Mouse (Mus musculus) urinary bladder, adult 2 months (tissue): Measurements from ENCODE around the gene Thpo. TPM values are rescaled to one million over a fixed set of nuclear protein-coding genes. Genes with fewer than 3 reads are reported as not detected.

ENCODE experiments used
- DNase-seq: peaks from one replicate; pipeline ENCODE4 v3.0.0; 2022; ENCODE audit warnings: low spot score
- polyA plus RNA-seq: library from polyadenylated mRNA; depleted of rRNA; stranded (reverse); fragments of >200 nt; gene quantifications from 2 replicates; pipeline ENCODE4 v1.2.3, GENCODE M21; 2012

Thpo gene
- polyA plus RNA-seq, 1 experiment, result 3.0 TPM

DNA sequence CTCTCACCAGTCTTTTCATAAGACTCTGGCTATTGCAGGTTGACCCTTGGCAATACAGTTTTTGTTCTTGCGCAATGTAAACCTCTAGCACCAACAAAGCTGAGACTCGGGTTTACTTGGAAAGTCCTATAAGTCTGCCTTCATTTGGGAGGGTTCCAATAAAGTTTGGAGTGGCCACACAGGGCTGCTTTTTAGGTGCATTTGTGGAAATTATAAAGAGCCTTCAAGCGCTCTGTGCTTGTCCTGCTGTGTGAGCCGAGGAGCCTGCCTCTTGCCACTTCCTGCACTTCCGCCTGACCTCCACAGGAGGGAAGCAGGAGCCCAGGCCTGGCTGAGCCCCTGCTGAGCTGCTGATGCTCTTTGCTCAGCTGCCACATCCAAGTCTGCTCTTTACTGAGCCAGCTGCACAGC is 10.0 kb downstream of the Thpo start:
- DNase-seq, result no peak

DNA sequence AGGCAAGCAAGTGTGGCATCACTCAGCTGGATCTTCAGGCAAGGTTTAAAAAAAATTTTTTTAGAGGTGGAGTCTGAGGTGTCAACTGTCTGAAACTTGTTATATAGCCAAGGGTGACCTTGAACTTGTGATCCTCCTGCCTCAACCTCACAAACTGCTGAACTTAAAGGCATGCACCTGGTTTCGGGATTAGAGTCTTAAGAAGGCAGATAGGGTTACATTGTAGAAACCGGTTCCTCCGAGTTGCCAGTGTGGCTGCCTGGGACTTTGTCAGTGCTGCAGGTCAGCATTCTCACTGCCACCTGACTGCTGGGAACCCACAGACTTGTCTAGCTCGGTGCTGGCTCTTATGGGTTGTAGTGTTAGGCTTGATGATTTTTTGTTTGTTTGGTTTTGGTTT is 11.1 kb downstream of the Thpo start:
- DNase-seq, result no peak

DNA sequence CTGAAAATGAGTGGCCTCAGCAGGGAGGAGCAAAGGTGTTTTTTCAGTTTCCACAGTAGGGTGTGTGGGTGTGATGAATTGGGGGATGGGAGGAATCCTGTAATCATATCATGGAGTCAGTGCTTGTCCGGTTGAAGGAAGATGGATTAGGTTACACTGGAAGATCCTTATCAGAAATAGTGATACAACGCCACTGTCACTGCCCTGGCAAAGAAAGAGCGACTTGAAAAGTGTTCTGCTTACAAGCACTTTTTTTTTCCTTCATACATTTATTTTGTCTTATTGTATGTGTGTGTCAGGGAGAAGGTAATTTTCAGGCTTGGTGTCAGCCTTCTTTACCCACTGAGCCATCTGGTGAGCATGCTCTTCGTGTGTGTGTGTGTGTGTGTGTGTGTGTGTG is 11.6 kb downstream of the Thpo start:
- DNase-seq, result no peak

GRCm38 (mm10) chr16:20721808-20722207 is 12.5 kb downstream of the Thpo start:
- no peak for DNase-seq

- no peak for DNase-seq
Measured at GRCm38 (mm10) chr16:20717978-20718670, 16.2 kb downstream of the Thpo start.

DNA sequence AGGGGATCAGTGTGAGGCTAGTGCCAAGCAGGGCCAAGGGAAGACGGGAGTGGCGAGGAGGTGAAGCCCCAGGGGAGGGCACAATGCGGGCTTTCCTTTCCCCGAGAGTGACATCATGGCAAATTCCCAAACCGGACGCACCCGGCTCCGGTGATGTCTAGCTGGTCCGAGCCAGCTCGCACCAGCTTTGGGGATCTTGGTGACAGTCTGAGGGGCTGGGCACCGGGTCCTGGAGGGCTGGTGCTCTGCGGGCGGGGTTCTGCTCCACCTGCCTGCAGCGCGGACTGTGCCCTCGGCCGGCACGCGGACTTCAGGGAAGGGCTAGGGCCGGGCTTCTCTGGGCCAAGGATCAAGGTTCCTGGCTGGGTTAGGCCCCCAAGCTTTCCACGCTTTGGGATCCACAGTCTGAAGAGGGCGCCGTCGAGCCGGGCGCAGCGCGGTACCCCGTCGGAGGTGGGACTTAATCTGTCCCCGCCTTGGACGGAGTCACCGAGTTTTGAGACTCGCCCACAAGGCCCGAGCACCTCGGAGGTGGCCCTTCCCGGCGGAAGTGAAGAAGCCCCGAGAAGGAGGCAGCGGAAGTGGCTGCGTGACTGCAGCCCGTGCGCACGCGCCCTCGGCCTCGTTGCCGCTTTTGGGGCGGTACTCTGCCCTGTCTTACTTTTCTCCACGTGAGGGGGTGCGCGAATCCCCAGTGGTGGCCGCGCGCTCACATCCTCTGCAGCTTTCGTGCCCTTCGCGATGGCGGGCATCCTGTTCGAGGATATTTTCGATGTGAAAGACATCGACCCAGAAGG is 16.9 kb downstream of the Thpo start, which contains the start of the genes Polr2h and Clcn2:
TSS of gene Polr2h (plus strand) at position 485 of the 797 bp plus-strand sequence.
TSS of gene Clcn2 (minus strand) at position 566 of the 797 bp plus-strand sequence.
- peak; percentile 95 for DNase-seq

DNA sequence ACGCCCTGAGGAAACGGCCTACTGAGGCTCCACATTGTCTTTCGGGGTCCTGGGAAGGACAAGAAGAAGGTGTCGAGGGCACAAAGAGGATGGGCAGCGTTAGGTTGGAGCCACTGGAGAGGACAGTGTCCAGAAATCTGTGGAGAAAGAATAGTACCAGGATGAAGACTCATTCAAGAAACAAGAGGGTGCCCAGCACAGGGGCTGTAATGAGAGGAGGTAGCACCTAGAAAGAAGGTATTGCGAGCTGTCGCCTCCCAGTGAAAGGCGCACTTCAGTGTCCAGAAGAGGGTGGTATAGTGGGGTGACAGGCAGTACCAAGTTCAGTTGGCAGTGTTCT is 17.5 kb downstream of the Thpo start:
- DNase-seq, result no peak

DNA sequence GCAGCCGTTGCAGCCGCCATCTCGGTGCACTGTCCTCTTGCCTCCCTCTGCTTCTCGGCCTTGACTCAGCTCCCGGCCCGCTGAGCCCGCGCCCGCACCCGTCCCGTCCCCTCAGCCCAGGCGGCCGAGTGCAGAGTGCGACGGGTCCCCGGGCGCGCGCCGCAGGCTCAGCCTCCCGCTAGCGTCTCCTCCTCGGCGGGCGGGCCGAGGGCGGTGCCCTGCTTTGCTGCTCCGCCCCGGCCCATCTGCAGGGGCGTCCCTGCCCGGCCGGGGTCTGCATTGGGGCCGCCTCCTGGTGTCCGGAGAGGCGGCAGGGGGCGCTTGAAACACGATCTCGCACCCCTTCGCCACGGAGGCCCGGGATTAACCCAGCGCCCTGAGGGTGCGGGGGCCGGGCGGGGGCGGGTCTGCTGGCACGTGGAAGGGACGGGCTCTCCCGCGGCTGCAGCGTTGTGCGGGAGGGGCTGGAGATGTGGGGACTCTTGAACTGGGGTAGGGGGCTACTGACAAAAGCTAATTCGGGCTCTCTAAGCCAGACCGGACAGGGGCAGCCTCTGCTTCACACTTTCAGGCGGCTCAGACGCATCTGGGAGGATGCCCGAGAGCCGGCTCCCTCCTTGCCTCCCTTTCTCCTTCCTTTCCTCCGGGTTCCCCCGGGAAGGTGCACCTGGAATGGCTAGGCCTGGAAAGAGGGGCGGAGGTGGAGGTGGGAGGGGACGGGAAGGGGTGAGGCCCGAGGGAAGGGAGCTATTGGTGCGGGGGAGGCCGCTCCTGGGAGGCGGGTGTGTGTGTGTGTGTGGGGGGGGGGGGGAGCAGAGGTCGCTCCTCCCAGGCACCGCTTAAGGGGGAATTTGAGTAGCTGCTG is 18.1 kb downstream of the Thpo start:
- peak; percentile 76 for DNase-seq

GRCm38 (mm10) chr16:20715566-20715965 is 18.7 kb downstream of the Thpo start:
- no peak for DNase-seq

DNA sequence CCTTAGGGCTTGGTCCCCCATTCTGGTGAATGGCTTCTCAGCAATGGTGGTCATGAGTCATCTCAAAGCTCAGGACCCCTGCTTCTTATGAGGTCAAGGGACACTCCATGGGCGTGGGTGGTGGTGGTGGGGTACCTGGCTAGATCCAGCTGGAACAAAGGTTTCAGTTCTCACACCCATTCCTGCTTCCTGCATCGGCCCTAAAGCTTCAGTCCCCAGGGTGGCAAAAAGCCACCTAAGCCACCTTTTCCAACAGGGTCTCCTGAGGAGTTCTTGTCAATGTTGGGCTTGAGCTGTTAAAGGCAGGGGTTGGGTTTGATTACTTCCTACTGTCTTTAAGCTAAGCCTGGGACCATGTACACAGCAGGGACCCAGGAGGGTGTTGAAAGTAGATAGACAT is 19.1 kb downstream of the Thpo start:
- DNase-seq, result no peak

DNA sequence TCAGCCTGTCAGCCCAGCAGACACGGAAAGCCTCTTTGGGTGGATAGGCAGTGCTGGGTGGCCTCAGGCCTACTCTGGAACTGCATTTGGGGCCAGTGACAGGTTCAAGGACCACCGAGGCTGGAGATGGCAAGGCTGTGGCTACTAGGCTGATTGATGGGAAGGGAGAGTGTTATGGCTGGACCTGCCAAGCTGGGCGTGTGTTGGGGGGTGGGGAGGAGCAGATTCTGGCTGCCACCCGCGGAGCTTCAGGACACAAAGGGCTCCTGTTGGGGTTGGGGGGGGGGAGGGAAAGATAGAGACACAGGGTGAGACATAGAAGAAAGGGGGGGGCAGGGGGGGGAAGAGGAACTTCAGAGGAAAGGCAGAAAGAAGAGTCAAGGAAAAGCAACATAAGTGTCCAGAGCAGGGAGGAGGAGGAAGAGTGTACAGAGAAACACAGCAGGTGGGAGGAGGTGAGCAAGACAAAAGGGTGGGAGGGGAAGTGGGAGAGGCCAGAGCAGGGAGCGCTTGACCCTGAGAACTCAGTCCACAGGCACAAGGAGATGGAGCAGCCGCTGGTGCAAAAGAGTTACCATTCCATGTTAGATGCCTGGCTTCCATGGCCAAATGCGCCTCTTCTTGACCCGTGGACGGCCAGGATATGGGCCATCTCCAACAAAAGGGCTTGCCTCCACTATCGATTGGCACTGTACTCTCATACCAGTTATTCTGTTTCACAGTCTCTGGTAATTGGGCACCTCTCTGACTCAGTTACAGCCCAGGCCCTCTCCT is 19.8 kb downstream of the Thpo start:
- no peak for DNase-seq

- DNase-seq, result no peak
Measured at GRCm38 (mm10) chr16:20712889-20713288, 21.4 kb downstream of the Thpo start.

DNA sequence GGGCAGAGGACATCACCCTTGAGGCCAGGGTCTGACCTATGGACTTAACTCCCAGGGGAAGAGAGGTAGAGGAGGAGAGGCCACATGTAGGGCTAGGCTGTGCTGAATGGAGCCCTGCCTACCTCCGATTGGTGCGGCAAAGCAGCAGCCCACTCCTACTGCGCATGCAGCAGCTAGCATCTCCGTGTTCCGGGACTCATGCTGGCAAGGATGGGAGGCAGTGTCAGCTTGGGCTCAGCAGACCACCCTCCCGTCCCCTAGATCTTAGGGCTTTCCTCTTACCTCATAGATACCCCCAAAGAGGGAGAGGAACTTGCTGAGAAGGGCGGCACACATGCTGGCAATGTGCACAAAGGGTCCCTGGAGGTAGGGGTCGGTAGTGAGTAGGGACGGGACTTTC is 22.1 kb downstream of the Thpo start:
- no peak for DNase-seq

- no peak for DNase-seq
Measured at GRCm38 (mm10) chr16:20710810-20711209, 23.5 kb downstream of the Thpo start.

DNA sequence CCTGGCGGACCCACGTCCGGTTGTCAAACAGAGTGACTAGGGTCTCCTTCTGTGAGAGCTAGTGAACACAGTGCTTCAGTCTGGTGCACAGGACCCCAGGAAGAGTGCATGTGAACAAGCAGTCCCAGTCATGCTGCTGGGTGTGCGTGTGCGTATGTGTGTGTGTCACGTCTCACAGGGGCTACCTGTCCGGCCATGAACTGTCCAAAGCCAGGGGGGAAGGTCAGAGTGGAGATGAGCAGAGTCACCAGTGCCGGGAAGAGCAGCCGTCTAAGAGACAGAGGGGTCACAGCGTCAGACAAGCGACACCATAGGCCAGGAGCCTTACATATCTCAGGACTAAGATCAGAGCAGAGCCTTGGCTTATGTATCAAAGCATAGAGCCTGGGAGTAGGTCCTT is 23.9 kb downstream of the Thpo start:
- no peak for DNase-seq

DNA sequence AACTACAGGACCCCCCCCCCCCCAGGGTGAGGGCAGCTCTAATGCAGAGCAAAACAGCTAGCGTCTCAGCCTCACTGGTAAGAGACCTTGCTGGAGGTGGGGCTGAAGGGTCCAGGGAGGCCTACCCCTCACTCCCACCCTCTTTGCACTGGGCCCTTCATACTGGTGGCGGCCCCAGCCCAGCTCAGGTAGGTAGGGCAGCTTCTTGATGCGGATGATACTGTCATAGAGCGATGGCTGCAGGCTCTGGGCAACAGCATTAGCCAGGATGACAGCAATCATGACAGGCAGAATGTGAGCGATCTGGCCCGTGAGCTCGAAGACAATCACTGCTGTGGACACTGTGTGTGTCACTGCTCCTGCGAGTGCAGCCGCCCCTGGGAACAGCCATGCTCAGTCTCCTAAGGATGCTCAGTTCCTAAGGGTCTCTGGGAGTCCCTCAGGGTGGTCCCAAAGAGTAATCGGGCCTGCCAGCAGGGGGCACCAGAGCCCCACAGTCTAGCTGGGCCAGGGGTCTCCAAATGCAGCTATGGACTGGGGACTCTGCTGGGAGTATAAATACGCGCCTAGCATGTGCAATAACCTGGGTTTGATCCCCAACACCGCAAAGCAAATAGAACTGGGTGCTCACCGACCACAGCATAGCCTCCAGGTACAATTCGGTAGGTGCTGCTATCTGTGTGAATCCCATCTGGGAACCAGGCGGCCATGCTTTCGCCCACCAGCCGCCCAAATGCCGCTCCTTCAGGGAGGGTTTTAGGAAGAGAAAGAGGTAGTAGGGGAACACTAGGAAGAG is 25.2 kb downstream of the Thpo start:
- DNase-seq, result no peak

- DNase-seq, result no peak
Measured at GRCm38 (mm10) chr16:20708220-20708938, 25.9 kb downstream of the Thpo start.

- DNase-seq, result no peak
Measured at GRCm38 (mm10) chr16:20706407-20707055, 27.8 kb downstream of the Thpo start.

- DNase-seq, result no peak
Measured at GRCm38 (mm10) chr16:20705786-20706185, 28.5 kb downstream of the Thpo start.
